Mouse (Mus musculus): ENCODE measurements around the gene Vmn1r151. TPM values are rescaled to one million over a fixed set of nuclear protein-coding genes. Genes with fewer than 3 reads are reported as not detected.
"Not testable (repeated sequence)": the region's sequence is repeated elsewhere in the genome, so short reads cannot be mapped to it uniquely, and the experiment has no call there.

Vmn1r151 gene
- polyA plus RNA-seq (2012; ENCODE audit: insufficient read depth, insufficient read length, low replicate concordance, missing spikeins) = not detected in 2 replicates

DNA sequence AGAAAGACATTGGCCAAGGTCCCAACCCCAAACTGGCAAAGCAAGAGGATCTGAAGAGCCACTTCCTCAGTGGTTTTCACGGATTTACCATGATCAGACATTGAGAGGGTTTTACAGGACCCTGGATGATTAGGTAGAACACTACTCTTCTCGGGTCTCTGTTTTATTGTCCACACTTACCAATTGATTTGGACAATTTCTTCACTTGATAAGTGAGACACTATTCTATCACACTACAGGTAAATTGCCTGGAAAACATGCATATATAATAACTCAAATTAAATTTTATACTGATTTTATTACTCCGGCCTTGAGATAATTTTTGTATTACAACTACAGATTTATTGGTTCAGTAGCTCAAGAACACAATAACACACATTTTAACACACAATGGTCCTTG, at the start of gene Vmn1r151:
TSS of gene Vmn1r151 (minus strand) at position 101 of the 400 bp plus-strand sequence.
- not testable (repeated sequence) for H3K27ac ChIP-seq (ENCODE audit: insufficient read depth, low read depth, low read length); H3K4me3 ChIP-seq (ENCODE audit: insufficient read depth, low read depth, low read length); H3K4me1 ChIP-seq (ENCODE audit: control insufficient read depth, insufficient read depth, low read length)
- 52% methylated on average over 2 of the region's 3 CpGs for WGBS

DNA sequence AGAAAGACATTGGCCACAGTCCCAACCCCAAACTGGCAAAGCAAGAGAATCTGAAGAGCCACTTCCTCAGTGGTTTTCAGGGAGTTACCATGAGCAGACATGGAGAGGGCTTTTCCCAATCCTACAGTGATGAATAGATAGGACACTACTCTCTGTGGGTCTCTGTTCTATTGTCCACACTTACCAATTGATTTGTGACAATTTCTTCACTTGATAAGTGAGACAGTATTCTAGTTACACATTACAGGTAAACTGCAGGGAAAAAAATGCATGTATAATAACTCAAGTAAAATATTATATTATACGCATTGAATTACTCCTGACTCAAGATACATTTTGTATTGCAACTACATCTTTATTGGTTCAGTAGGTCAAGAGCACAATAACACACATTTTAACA, 35.3 kb upstream of the Vmn1r151 start, which contains the start of gene Gm8677:
TSS of gene Gm8677 (minus strand) at position 101 of the 400 bp plus-strand sequence.
- not testable (repeated sequence) for H3K27ac ChIP-seq (ENCODE audit: insufficient read depth, low read depth, low read length); H3K4me3 ChIP-seq (ENCODE audit: insufficient read depth, low read depth, low read length); H3K4me1 ChIP-seq (ENCODE audit: control insufficient read depth, insufficient read depth, low read length)
- no CpG with 5 or more reads among the region's 1 CpGs for whole genome bisulfite sequencing

DNA sequence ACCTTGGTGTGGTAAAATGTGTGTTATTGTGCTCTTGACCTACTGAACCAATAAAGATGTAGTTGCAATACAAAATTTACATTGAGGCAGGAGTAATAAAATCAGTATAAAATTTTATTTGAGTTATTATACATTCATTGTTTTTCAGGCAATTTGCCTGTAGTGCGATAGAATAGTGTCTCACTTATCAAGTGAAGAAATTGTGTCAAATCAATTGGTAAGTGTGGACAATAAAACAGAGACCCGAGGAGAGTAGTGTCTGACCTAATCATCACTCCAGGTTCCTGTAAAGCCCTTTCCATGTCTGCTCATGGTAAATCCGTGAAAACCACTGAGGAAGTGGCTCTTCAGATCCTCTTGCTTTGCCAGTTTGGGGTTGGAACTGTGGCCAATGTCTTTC, 23.2 kb upstream of the Vmn1r151 start, which contains the start of gene Vmn1r152:
TSS of gene Vmn1r152 (plus strand) at position 301 of the 400 bp plus-strand sequence.
- H3K27ac ChIP-seq (ENCODE audit: insufficient read depth, low read depth, low read length); H3K4me3 ChIP-seq (ENCODE audit: insufficient read depth, low read depth, low read length); H3K4me1 ChIP-seq (ENCODE audit: control insufficient read depth, insufficient read depth, low read length): not testable (repeated sequence)
- no CpG with 5 or more reads among the region's 3 CpGs for WGBS

DNA sequence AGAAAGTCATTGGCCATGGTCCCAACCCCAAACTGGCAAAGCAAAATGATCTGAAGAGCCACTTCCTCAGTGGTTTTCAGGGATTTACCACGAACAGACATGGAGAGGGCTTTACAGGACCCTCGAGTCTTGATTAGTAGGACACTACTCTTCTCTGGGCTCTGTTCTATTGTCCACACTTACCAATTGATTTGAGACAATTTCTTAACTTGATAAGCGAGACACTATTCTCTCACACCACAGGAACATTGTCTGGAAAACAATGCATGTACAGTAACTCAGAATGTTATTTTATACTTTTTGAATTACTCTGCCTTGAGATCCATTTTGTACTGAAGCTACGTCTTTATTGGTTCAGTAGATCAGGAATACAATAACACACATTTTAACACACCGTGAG, 35.5 kb downstream of the Vmn1r151 start, which contains the start of gene Gm10665:
TSS of gene Gm10665 (minus strand) at position 101 of the 400 bp plus-strand sequence.
- no CpG with 5 or more reads among the region's 5 CpGs for WGBS
- not testable (repeated sequence) for H3K4me3 ChIP-seq (ENCODE audit: insufficient read depth, low read depth, low read length); H3K4me1 ChIP-seq (ENCODE audit: control insufficient read depth, insufficient read depth, low read length); H3K27ac ChIP-seq (ENCODE audit: insufficient read depth, low read depth, low read length)

Other genes starting within 250 kb of the Vmn1r151 start
- not detected in 2 replicates for gene Gm4187, start 170.0 kb downstream of the Vmn1r151 start, polyA plus RNA-seq (2012; ENCODE audit: insufficient read depth, insufficient read length, low replicate concordance, missing spikeins)
- gene Gm8660, start 128.6 kb downstream of the Vmn1r151 start, polyA plus RNA-seq (2012; ENCODE audit: insufficient read depth, insufficient read length, low replicate concordance, missing spikeins) = not detected in 2 replicates
- not detected in 2 replicates for gene Vmn1r148, start 86.1 kb downstream of the Vmn1r151 start, polyA plus RNA-seq (2012; ENCODE audit: insufficient read depth, insufficient read length, low replicate concordance, missing spikeins)
- gene Vmn1r149, start 61.4 kb downstream of the Vmn1r151 start, polyA plus RNA-seq (2012; ENCODE audit: insufficient read depth, insufficient read length, low replicate concordance, missing spikeins) = not detected in 2 replicates
- gene Gm10665, start 35.6 kb downstream of the Vmn1r151 start, polyA plus RNA-seq (2012; ENCODE audit: insufficient read depth, insufficient read length, low replicate concordance, missing spikeins) = not detected in 2 replicates
- not detected in 2 replicates for gene Vmn1r152, start 23.3 kb upstream of the Vmn1r151 start, polyA plus RNA-seq (2012; ENCODE audit: insufficient read depth, insufficient read length, low replicate concordance, missing spikeins)
- gene Gm8677, start 35.2 kb upstream of the Vmn1r151 start, polyA plus RNA-seq (2012; ENCODE audit: insufficient read depth, insufficient read length, low replicate concordance, missing spikeins) = not detected in 2 replicates
- not detected in 2 replicates for gene Gm4201, start 65.7 kb upstream of the Vmn1r151 start, polyA plus RNA-seq (2012; ENCODE audit: insufficient read depth, insufficient read length, low replicate concordance, missing spikeins)
- gene Gm4565, start 88.4 kb upstream of the Vmn1r151 start, polyA plus RNA-seq (2012; ENCODE audit: insufficient read depth, insufficient read length, low replicate concordance, missing spikeins) = not detected in 2 replicates
- gene Vmn1r155, start 158.3 kb upstream of the Vmn1r151 start, polyA plus RNA-seq (2012; ENCODE audit: insufficient read depth, insufficient read length, low replicate concordance, missing spikeins) = not detected in 2 replicates
- gene Gm8693, start 192.6 kb upstream of the Vmn1r151 start, polyA plus RNA-seq (2012; ENCODE audit: insufficient read depth, insufficient read length, low replicate concordance, missing spikeins) = not detected in 2 replicates
- gene Gm4567, start 220.0 kb upstream of the Vmn1r151 start, polyA plus RNA-seq (2012; ENCODE audit: insufficient read depth, insufficient read length, low replicate concordance, missing spikeins) = not detected in 2 replicates

Measured in olfactory bulb, adult 2 months (tissue).